Mouse (Mus musculus) layer of hippocampus, adult 11-12 months (tissue): ENCODE measurements around the gene Marveld3.

ENCODE experiments used
- DNase-seq: peaks from one replicate; pipeline ENCODE4 v3.0.0; 2022; ENCODE audit warnings: low spot score

The Marveld3 gene

GRCm38 (mm10) chr8:109902379-109902778 lies 59.6 kb downstream of the Marveld3 start:
- DNase-seq: no peak
